Mouse (Mus musculus) embryonic facial prominence, embryonic 11.5 days (tissue): ENCODE data around the gene Il10rb. TPM values are rescaled to one million over a fixed set of nuclear protein-coding genes. Genes with fewer than 3 reads are reported as not detected.

Experiments
- ATAC-seq: fragments of 200-750 bp; cut with Nextera tagmentation; replicated peaks from 2 replicates; pipeline ENCODE4 v1.8.0; 2017; ENCODE audit warnings: low read depth; ENCODE audit not compliant: insufficient number of reproducible peaks, low FRiP score, low TSS enrichment
- DNase-seq: peaks from one replicate; pipeline ENCODE4 v3.0.0-alpha.2; 2015; ENCODE audit warnings: low spot score
- H3K27ac ChIP-seq: fragments of 300-500 bp; sonication (generic); replicated peaks from 2 replicates; pipeline ENCODE4 v1.5.1; 2014; ENCODE audit warnings: mild to moderate bottlenecking, low read depth, low read length, control low read depth
- H3K27me3 ChIP-seq: fragments of 300-500 bp; sonication (generic); 2 replicates; pipeline ENCODE4 v1.6.1; 2014; ENCODE audit warnings: mild to moderate bottlenecking, low read length, moderate library complexity, mixed read lengths; ENCODE audit not compliant: control insufficient read depth, insufficient read depth
- H3K36me3 ChIP-seq: fragments of 300-500 bp; sonication (generic); replicated peaks from 2 replicates; pipeline ENCODE4 v1.6.1; 2014; ENCODE audit warnings: low read depth, mild to moderate bottlenecking, low read length, moderate library complexity, mixed read lengths; ENCODE audit not compliant: control insufficient read depth, insufficient read depth
- H3K4me1 ChIP-seq: fragments of 300-500 bp; sonication (generic); 2 replicates; pipeline ENCODE4 v1.6.1; 2014; ENCODE audit warnings: low read length, mixed read lengths; ENCODE audit not compliant: control insufficient read depth, insufficient read depth
- H3K4me2 ChIP-seq: fragments of 300-500 bp; sonication (generic); 2 replicates; pipeline ENCODE4 v1.6.1; 2014; ENCODE audit warnings: low read depth, mild to moderate bottlenecking, control low read depth, low read length, moderate library complexity
- H3K4me3 ChIP-seq: fragments of 300-500 bp; sonication (generic); 2 replicates; pipeline ENCODE4 v1.5.1; 2014; ENCODE audit warnings: low read depth, low read length, control low read depth
- H3K9ac ChIP-seq: fragments of 300-500 bp; sonication (generic); replicated peaks from 2 replicates; pipeline ENCODE4 v1.6.1; 2014; ENCODE audit warnings: mild to moderate bottlenecking, control low read depth, low read length
- H3K9me3 ChIP-seq: fragments of 300-500 bp; sonication (generic); replicated peaks from 2 replicates; pipeline ENCODE4 v1.6.1; 2016; ENCODE audit warnings: mild to moderate bottlenecking, low read length, inconsistent platforms, mixed read lengths; ENCODE audit not compliant: control insufficient read depth
- WGBS: fragments of 180-500 bp; shearing (Covaris S2); extraction: QIAGEN DNeasy Blood & Tissue Kit; methylation state at CpG from one replicate; pipeline ENCODE4 v1.1.7; 2014; 5-methylcytosine and 5-hydroxymethylcytosine counted together
- polyA plus RNA-seq: library from polyadenylated mRNA; unstranded; fragments of >200 nt; fragmentation: Nextera tagmentation; extraction: Ambion mirVana; gene quantifications from 2 replicates; pipeline ENCODE4 v1.2.1, GENCODE M21; 2014

The Il10rb gene
- polyA plus RNA-seq, result 9.8 and 9.9 TPM in 2 replicates

DNA sequence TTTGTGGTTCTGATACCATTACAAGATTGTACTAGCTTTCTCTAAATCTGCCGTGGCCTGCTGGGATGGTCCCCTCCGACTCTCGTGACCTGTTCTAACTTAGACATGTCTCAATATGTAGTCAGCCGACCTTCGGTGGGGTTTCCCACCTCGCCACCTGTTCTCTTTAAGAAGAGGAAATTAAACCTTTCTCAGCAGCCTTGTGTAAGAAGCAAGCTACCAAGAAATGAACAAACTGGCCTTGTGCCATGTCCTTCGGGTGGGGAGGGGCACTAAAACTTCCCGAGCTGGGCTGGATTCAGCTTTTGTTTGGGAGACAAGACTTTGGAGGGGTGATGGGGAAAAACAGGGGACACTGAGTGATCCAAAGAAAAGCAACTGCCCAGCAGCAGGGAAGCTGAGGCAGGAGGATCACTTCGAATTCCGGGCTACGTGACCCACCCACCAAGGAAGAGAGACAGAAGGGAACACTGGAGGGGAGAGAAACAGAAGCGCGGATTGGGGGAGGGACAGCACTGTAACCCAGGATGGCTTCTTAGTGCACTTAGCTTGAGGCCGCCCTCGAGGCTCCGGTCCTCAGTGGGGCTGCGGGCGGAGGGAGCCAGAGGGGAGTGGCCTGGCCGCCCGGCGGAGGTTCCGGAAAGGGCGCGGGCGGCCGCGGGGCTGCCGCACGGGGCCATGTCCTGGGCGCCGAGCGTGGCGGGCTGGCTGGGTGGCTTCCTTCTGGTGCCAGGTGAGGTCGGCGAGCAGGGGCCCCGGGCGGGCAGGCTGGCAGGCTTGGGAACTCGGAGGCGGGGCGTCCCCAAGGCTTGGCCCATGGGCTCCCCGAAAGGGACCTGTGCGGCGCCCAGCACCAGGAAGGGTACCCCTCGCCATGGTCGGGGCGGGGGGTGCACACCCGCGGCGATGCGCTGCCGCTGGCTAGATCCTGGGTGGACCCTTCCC is at the start of gene Il10rb:
Gene Il10rb, plus strand, starts transcription at position 525 of the 945 bp plus-strand sequence.
- H3K4me2 ChIP-seq, result peak within 1 kb of the TSS; percentile 98
- H3K9ac ChIP-seq, result peak within 1 kb of the TSS; percentile 79
- H3K36me3 ChIP-seq, result no peaks in the 10 kb centered on the region
- H3K4me1 ChIP-seq, result no peaks in the 10 kb centered on the region; the same call in 1 of the 2 replicates
- DNase-seq (peak; percentile 66), ATAC-seq (peak; percentile 71)
- H3K27me3 ChIP-seq, result no peaks in the 10 kb centered on the region
- no peak within 1 kb of the TSS for H3K27ac ChIP-seq
- H3K9me3 ChIP-seq, result no peaks in the 10 kb centered on the region
- peak within 1 kb of the TSS; percentile 65 for H3K4me3 ChIP-seq
- 8% methylated on average over 47 of the region's 51 CpGs for WGBS

- H3K27ac ChIP-seq, result no peak overlapping the region
- H3K9me3 ChIP-seq, result no peaks in the 10 kb centered on the region
- no peaks in the 10 kb centered on the region for H3K36me3 ChIP-seq
- no peak overlapping the region for H3K4me3 ChIP-seq
- WGBS, result 69% methylated on average over 10 of the region's 10 CpGs
- no peak overlapping the region for H3K9ac ChIP-seq
- H3K27me3 ChIP-seq, result no peaks in the 10 kb centered on the region
- no peak overlapping the region for H3K4me2 ChIP-seq
- no peaks in the 10 kb centered on the region for H3K4me1 ChIP-seq
- DNase-seq, result no peak
- ATAC-seq, result no peak
These were observed 49.0 kb upstream of the Il10rb start for GRCm38 (mm10) chr16:91356760-91357525.

- Histone ChIP-seq H3K27ac (no peak overlapping the region), H3K9ac (no peak overlapping the region), H3K36me3 (no peaks in the 10 kb centered on the region), H3K27me3 (no peaks in the 10 kb centered on the region), H3K4me3 (no peak overlapping the region), H3K4me1 (no peaks in the 10 kb centered on the region), H3K9me3 (no peaks in the 10 kb centered on the region), H3K4me2 (no peak overlapping the region)
- DNase-seq (no peak), ATAC-seq (no peak)
- WGBS, result 61% methylated on average over 10 of the region's 10 CpGs
These were observed 48.5 kb upstream of the Il10rb start for GRCm38 (mm10) chr16:91357526-91357900.

DNA sequence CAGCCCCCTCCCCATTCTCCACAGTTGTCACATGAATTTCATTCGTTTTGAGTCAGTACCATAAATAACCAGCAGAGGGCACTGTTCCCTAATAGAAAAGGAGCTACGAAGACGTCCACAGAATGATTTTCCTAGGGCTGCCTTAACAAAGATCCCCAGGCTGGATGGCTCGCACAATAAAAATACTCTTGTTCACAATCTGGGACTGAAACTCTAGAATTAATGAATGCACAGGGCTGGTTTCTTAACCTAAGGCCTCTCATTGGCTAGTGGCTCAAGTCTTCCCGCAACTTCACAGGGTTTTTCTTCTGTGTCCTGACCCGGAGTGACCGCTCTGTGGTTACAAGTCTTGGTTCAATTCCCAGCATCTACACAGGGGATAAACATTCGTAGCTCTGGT is 47.4 kb upstream of the Il10rb start:
- Histone ChIP-seq H3K4me1 (no peaks in the 10 kb centered on the region), H3K36me3 (no peaks in the 10 kb centered on the region), H3K9ac (no peak overlapping the region), H3K4me3 (no peak overlapping the region), H3K9me3 (no peaks in the 10 kb centered on the region), H3K27me3 (no peaks in the 10 kb centered on the region), H3K4me2 (no peak overlapping the region), H3K27ac (no peak overlapping the region)
- ATAC-seq (no peak), DNase-seq (peak; percentile 93)
- 42% methylated on average over 8 of the region's 8 CpGs for WGBS

GRCm38 (mm10) chr16:91359531-91359930 is 46.4 kb upstream of the Il10rb start:
- Histone ChIP-seq H3K4me2 (no peak overlapping the region), H3K27me3 (no peaks in the 10 kb centered on the region), H3K27ac (no peak overlapping the region), H3K4me3 (no peak overlapping the region), H3K9me3 (no peaks in the 10 kb centered on the region), H3K9ac (no peak overlapping the region), H3K4me1 (no peaks in the 10 kb centered on the region), H3K36me3 (no peaks in the 10 kb centered on the region)
- ATAC-seq, result no peak
- 82% methylated on average over 13 of the region's 13 CpGs for WGBS
- DNase-seq, result no peak

DNA sequence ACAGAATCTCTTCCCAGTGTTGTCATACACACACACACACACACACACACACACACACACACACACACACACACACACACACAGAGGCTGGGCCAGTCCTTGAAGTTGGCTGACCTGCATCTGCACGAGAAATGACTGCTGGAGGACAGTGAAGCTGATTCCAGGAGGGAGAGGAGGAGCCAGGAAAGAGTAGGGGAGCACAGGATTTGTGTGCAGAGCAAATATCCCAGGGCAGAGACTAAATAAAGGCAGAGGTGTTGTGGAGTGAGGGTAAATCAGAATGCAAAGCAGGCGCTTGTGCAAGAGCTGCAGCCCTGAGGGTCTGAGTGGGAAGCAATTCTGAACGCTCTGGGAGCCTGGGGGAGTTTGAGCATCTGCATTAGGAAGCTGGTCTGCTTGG is 45.8 kb upstream of the Il10rb start:
- H3K27ac ChIP-seq, result no peak overlapping the region
- H3K27me3 ChIP-seq, result no peaks in the 10 kb centered on the region
- no peaks in the 10 kb centered on the region for H3K36me3 ChIP-seq
- 61% methylated on average over 3 of the region's 3 CpGs for WGBS
- no peak for DNase-seq
- H3K4me2 ChIP-seq, result no peak overlapping the region
- H3K4me3 ChIP-seq, result no peak overlapping the region
- H3K9ac ChIP-seq, result no peak overlapping the region
- H3K9me3 ChIP-seq, result no peaks in the 10 kb centered on the region
- ATAC-seq, result no peak
- H3K4me1 ChIP-seq, result no peaks in the 10 kb centered on the region

- DNase-seq, result no peak
- H3K27ac ChIP-seq, result no peak overlapping the region
- H3K4me3 ChIP-seq, result no peak overlapping the region
- H3K27me3 ChIP-seq, result no peaks in the 10 kb centered on the region
- no peaks in the 10 kb centered on the region for H3K36me3 ChIP-seq
- 31% methylated on average over 2 of the region's 2 CpGs for WGBS
- H3K9ac ChIP-seq, result no peak overlapping the region; the same call in 1 of the 2 replicates
- no peaks in the 10 kb centered on the region for H3K4me1 ChIP-seq
- H3K9me3 ChIP-seq, result no peaks in the 10 kb centered on the region
- ATAC-seq, result no peak
- H3K4me2 ChIP-seq, result no peak overlapping the region
These were observed 44.0 kb upstream of the Il10rb start for GRCm38 (mm10) chr16:91362006-91362405.
